Mouse (Mus musculus) brain, embryonic 14.5 days (tissue): ENCODE results near the gene Fez2.

Experiments
- CTCF ChIP-seq: fragments of 200-500 bp; IDR thresholded peaks from 2 replicates; pipeline ENCODE4 v1.5.1; 2012; ENCODE audit warnings: inconsistent platforms, mild to moderate bottlenecking, moderate library complexity, borderline replicate concordance; ENCODE audit not compliant: insufficient read depth, insufficient read length; ENCODE audit errors: extremely low read depth
- POLR2A ChIP-seq: fragments of 200-500 bp; IDR thresholded peaks from 2 replicates; pipeline ENCODE4 v1.6.1; 2012; ENCODE audit warnings: mild to moderate bottlenecking, inconsistent platforms, borderline replicate concordance; ENCODE audit not compliant: poor library complexity, insufficient read depth, insufficient read length, severe bottlenecking; ENCODE audit errors: extremely low read depth

DNA sequence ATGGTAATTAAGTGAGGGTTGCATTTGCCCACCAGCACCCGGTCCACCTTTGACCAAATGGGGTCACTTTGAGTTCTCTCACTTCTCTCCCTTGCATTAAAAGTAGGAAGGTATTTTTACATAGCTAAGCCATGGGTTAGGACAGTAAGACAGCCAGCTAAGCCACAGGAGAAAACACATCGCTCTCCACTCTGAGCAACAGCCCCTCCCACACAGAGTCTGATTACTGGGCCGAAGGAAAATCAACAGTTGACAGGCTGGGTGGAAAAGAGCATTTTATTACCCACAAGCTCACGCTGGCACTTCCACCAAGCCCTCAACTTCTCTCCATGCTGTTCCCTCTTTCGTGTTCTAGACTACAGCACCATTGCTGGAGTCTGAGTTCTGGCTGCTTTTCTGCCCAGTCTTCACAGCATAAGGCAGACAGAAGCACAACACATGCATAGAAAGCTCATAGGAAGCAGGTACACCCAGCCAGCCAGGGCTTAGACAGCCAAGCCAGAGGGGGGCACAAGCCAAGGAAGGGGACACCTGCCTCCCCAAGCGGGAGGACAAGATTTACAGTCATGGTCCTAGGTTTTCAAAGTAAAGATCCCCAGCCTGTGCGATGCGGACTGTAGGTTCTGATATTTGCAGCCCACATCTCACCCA lies 38.7 kb downstream of the Fez2 start:
- TF ChIP-seq CTCF (no peak), POLR2A (no peak)
